Mouse (Mus musculus) kidney, adult 2 months (tissue): ENCODE results near the gene Creb3l4.

Experiments
- CTCF ChIP-seq: fragments of 200-500 bp; conservative IDR thresholded peaks from 2 replicates; pipeline ENCODE4 v1.5.1; 2011; ENCODE audit warnings: low read depth, mild to moderate bottlenecking, control low read depth, low read length, moderate library complexity, mixed read lengths; ENCODE audit not compliant: insufficient read depth, insufficient read length
- POLR2A ChIP-seq: fragments of 200-500 bp; IDR thresholded peaks from one replicate; pipeline ENCODE4 v1.6.1; 2011; ENCODE audit warnings: low read depth, low read length, control low read depth

DNA sequence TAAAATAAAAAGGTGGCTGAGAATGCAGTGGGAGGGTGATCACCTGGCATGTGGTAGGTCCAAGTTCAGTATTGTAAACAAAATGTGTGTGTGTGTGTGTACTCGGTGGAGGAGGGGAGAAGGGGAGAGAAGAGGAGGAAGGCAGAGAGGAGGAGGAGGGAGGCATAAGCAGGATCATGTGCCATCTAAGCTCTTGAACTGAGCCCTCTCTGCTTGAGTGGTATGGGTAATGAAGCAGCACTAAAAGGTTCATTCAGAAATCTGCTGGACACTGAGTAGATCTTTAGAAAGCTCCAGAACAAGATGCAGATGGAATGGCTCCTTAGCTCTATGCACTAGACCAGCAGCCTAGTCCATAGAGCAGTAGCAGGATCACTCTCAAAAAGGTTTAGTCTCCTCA, 40.4 kb downstream of the Creb3l4 start:
- TF ChIP-seq CTCF (no peak), POLR2A (no peak)
